Mouse (Mus musculus): ENCODE measurements at regions not wholly inside any gene's neighbourhood (a gene's known extent, or its start where the extent isn't known, plus 50 kb on each side); places are given as distances from the start of the nearest gene placed in this dataset.

GRCm38 (mm10) chr15:5708454-5708853 lies 464.5 kb upstream of the Ptger4 start:
- TF ChIP-seq POLR2A (IDR thresholded peaks at IDR 0.05; ENCODE audit: borderline replicate concordance, control insufficient read depth, low read depth, low read length), result no peak
- TF ChIP-seq CTCF (IDR thresholded peaks at IDR 0.05; ENCODE audit: control insufficient read depth, insufficient read depth, low read length), result no peak

All from bone marrow, adult 2 months (tissue).